Mouse (Mus musculus) liver, embryonic 14.5 days (tissue): Measurements from ENCODE around the gene Chac1. TPM values are rescaled to one million over a fixed set of nuclear protein-coding genes. Genes with fewer than 3 reads are reported as not detected.

Source experiments
- ATAC-seq: fragments of 200-750 bp; cut with Nextera tagmentation; 2 replicates; pipeline ENCODE4 v1.8.0; 2017; ENCODE audit warnings: moderate number of reproducible peaks, mild to moderate bottlenecking, moderate library complexity; ENCODE audit not compliant: insufficient read depth
- DNase-seq, 3 experiments: peaks; one replicate each; pipeline ENCODE4 v3.0.0-alpha.2; 2012 to 2013; ENCODE audit warnings: low read depth in 3 of 3, low spot score in 3 of 3
- H3K27ac ChIP-seq: fragments of 300-500 bp; sonication (generic); 2 replicates; pipeline ENCODE4 v1.5.1; 2014; ENCODE audit warnings: moderate library complexity, mild to moderate bottlenecking, control low read depth, inconsistent platforms
- H3K27me3 ChIP-seq: fragments of 300-500 bp; sonication (generic); 2 replicates; pipeline ENCODE4 v1.6.1; 2014; ENCODE audit warnings: mild to moderate bottlenecking, low read length, moderate library complexity; ENCODE audit not compliant: control insufficient read depth, insufficient read depth
- H3K36me3 ChIP-seq: fragments of 300-500 bp; sonication (generic); replicated peaks from 2 replicates; pipeline ENCODE4 v1.6.1; 2014; ENCODE audit warnings: low read depth; ENCODE audit not compliant: control insufficient read depth, insufficient read depth
- H3K4me1 ChIP-seq, 2 experiments: fragments of 200-500 bp in 1 of 2; fragments of 300-500 bp in 1 of 2; sonication (generic) in 1 of 2; replicated peaks; 2 replicates each; pipeline ENCODE4 v1.6.1; 2012 to 2014; ENCODE audit warnings: antibody characterized with exemption in 1 of 2, inconsistent platforms in 1 of 2, low read length in 1 of 2; ENCODE audit not compliant: control insufficient read depth in 2 of 2, insufficient read depth in 2 of 2
- H3K4me2 ChIP-seq: fragments of 300-500 bp; sonication (generic); 2 replicates; pipeline ENCODE4 v1.6.1; 2014; ENCODE audit warnings: low read depth, mild to moderate bottlenecking, control low read depth, moderate library complexity
- H3K4me3 ChIP-seq, 2 experiments: fragments of 200-500 bp in 1 of 2; fragments of 300-500 bp in 1 of 2; sonication (generic) in 1 of 2; 2 replicates each; pipeline ENCODE4 v1.5.1; 2012 to 2014; ENCODE audit warnings: low read depth in 2 of 2, low read length in 2 of 2, mild to moderate bottlenecking in 2 of 2, control low read depth in 1 of 2, inconsistent platforms in 1 of 2, moderate library complexity in 1 of 2; ENCODE audit not compliant: insufficient read depth in 1 of 2
- H3K9ac ChIP-seq: fragments of 300-500 bp; sonication (generic); replicated peaks from 2 replicates; pipeline ENCODE4 v1.6.1; 2014; ENCODE audit warnings: mild to moderate bottlenecking, control low read depth, moderate library complexity
- H3K9me3 ChIP-seq: fragments of 300-500 bp; sonication (generic); 2 replicates; pipeline ENCODE4 v1.6.1; 2016; ENCODE audit warnings: low read length, mixed read lengths; ENCODE audit not compliant: control insufficient read depth
- CTCF ChIP-seq: IDR thresholded peaks from 2 replicates; pipeline ENCODE4 v1.5.1; 2016; ENCODE audit warnings: antibody characterized with exemption, low read depth, control low read depth
- EP300 ChIP-seq: IDR thresholded peaks from 2 replicates; pipeline ENCODE4 v1.6.1; 2016; ENCODE audit warnings: antibody characterized with exemption, low read depth
- WGBS: fragments of 180-500 bp; shearing (Covaris S2); extraction: QIAGEN DNeasy Blood & Tissue Kit; methylation state at CpG from one replicate; pipeline ENCODE4 v1.1.7; 2014; ENCODE audit not compliant: insufficient replicate concordance; 5-methylcytosine and 5-hydroxymethylcytosine counted together
- polyA plus RNA-seq, 2 experiments: library from polyadenylated mRNA; depleted of rRNA in 1 of 2; stranded (reverse) in 1 of 2; unstranded in 1 of 2; fragments of >200 nt; fragmentation: Nextera tagmentation in 1 of 2; extraction: Ambion mirVana in 1 of 2; gene quantifications; 2 replicates each; pipeline versions ENCODE4 v1.2.1 to v1.2.3; 2012 to 2014

Chac1 gene
- polyA plus RNA-seq, 2 experiments: 0.29 to 1.2 TPM

DNA sequence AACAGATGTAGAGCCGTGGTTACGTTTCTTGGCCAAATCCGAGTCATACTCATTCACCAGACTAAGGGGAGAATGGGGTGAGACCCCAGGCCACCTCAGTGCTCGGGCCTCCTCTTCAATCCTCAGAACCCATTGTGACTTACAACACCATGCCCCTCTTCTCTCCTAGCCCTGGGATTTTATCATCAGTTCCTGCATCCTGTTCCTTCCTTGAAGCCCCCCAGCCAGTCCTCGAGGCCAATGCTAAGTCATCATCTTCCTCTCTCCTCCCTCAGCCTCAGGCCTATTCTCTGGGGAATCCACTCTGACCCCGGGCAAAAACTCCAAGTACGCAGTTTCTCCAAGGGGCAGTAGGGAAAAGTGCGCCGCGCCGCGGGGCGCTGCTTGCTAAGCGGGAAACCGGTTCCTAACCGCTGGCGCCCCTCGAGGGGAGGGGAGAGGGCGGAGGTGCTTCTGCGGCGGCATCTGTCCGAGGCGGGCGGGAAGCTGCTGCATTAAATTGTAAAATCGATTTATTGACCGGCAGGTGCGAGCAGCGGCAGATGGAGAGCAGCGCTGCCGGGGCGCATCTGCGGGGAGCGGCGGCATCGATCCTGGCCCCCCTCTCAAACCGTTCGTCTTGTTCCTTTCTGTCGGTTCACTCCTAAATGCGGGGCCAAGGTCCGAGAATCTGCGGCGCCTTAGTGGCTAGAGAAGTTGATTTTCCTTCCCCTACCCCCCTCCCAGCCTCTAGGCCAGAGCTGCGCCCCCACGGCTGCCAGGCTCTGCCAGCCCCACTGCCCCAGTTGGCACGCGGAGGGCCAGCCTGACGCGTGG, 29.1 kb upstream of the Chac1 start:
- Histone ChIP-seq H3K36me3 (no peaks in the 10 kb centered on the region), H3K9me3 (no peaks in the 10 kb centered on the region), H3K27ac (no peak overlapping the region), H3K9ac (peak overlapping the region; percentile 54), H3K27me3 (peaks cover 58% of the 10 kb centered on the region), H3K4me2 (peak overlapping the region; percentile 74), H3K4me3 (peak overlapping the region; percentile 8 to 49; a peak in 3 of 4 replicates), H3K4me1 (peaks cover 21 to 24% of the 10 kb centered on the region in 2 experiments)
- DNase-seq: no peak
- TF ChIP-seq CTCF (no peak), EP300 (no peak)
- WGBS: 4% methylated on average over 48 of the region's 48 CpGs
- no peak for ATAC-seq

DNA sequence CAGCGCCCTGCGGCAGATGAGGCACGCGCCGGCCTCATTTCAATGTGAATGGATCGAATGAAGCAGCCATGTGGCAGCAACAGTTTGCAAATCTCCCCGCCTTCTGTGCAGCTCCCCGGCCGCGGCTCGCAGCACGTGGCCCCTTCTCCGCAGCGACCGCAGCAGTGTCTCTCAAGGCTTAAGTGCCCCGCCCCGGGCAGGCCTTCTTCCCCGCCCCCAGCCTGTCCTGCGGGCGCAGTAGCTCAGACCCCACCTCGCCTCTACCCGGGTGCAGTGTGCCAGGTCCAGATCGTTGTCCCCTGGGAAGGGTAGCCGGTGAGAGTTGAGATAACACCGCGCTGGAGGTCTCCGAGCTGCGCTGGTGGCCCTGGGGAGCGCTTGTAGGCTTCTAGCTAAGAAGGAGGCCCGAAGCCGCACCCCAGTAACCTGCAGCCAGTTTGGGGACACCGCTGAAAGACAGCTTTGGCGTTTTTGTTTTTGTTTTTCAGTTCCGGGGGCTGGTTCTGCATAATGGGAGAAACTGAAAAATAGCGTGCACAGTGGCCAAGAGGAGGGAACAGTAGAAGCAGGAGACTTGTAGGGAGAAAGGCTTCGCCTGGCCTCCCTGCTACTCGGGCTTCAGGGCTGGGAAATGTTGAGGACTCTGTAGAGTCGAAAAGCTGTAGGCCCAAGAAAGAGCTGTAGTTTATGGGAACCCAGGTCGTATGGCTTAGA, 28.3 kb upstream of the Chac1 start:
- H3K4me1 ChIP-seq: peaks cover 21 to 24% of the 10 kb centered on the region in 2 experiments
- H3K9me3 ChIP-seq: no peaks in the 10 kb centered on the region
- TF ChIP-seq EP300 (no peak), CTCF (no peak)
- no peak overlapping the region for H3K27ac ChIP-seq
- H3K4me2 ChIP-seq: peak overlapping the region; percentile 74
- H3K36me3 ChIP-seq: no peaks in the 10 kb centered on the region
- ATAC-seq: peak; percentile 73
- peak overlapping the region; percentile 54 for H3K9ac ChIP-seq
- WGBS: 7% methylated on average over 39 of the region's 39 CpGs
- H3K27me3 ChIP-seq: peaks cover 66% of the 10 kb centered on the region
- H3K4me3 ChIP-seq: peak overlapping the region; percentile 8 to 49; a peak in 3 of 4 replicates
- no peak for DNase-seq

DNA sequence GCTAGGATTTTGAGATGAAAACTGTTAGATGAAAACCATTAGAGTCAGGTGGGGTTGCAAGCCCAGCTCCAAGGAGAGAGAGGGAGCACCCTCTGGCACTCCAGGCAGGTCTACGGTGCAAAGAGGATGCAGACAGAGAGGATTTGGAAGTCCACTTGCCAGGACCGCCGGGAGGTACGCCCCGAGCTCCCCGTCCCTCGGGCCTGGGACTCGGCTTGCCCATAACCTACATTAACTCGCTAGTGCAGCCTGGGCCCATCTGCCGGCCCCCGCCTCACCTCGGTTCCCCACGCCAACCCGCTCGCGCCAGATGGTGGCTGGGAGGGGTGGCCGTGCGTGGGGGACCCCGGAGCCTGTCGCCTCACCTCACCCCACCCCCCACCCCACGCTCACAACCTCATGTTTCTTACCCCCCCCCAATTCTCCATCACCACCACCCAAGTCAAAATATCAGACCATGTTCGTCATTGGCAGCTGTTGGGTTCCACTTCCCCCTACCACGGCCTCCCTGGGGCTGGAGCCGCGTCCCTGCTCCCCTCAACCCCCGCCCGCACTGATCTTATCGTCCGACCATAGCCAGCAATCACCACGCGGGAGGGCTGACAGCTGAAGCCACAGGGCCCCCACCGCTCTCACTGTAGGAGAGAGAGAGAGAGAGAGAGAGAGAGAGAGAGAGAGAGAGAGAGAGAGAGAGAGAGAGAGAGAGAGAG, 27.0 kb upstream of the Chac1 start:
- Histone ChIP-seq H3K9ac (no peak overlapping the region), H3K4me3 (peak overlapping the region in 1 of 2 experiments; percentile 14; a peak in 1 of 4 replicates), H3K9me3 (no peaks in the 10 kb centered on the region), H3K27ac (no peak overlapping the region), H3K4me2 (peak overlapping the region; percentile 58), H3K36me3 (no peaks in the 10 kb centered on the region), H3K27me3 (peaks cover 79% of the 10 kb centered on the region), H3K4me1 (peaks cover 21 to 22% of the 10 kb centered on the region in 2 experiments)
- WGBS: 8% methylated on average over 31 of the region's 32 CpGs
- ATAC-seq (no peak), DNase-seq (no peak)
- TF ChIP-seq EP300: no peak
- TF ChIP-seq CTCF: no peak

DNA sequence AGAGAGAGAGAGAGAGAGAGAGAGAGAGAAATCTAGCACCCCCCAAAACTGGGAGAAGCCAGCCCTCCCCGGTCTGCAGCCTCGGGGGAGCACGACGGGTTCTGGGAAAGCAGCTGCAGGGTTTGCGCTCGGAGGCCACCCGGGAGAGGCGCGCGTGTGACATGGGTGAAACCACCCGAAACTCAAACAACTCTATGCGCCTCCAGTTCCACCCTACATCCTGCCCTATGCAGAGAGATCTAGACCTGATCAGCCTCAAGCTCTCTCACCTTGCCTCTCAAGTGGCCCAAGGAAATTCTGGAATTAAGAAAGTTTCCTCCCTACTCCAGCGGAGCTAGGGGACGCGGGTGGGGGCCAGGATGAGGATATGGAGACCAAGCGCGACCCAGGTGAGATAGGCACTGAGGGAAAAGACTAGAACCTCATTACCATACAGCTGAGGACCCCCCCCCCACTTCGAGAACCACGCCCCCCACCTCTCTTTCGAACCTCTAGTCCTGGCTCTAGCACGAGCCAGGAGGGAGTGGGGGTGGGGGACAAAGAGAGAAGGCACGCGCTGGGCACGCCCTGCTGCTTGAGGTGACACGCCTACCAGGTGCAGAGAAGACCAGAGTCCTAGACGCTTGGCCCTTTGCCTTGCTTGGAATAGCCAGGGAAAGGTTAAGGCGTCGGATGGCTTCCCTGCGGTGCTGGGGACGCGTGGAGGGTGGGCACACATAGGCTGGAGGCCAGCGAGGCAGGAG, 26.3 kb upstream of the Chac1 start:
- no peaks in the 10 kb centered on the region for H3K36me3 ChIP-seq
- no peak overlapping the region for H3K9ac ChIP-seq
- H3K27me3 ChIP-seq: peaks cover 81% of the 10 kb centered on the region
- ATAC-seq: no peak
- no peak for DNase-seq
- no peak overlapping the region for H3K27ac ChIP-seq
- H3K4me2 ChIP-seq: peak overlapping the region; percentile 58
- WGBS: 1% methylated on average over 32 of the region's 32 CpGs
- H3K4me1 ChIP-seq: peaks cover 21 to 25% of the 10 kb centered on the region in 2 experiments
- TF ChIP-seq CTCF: no peak
- TF ChIP-seq EP300: no peak
- H3K9me3 ChIP-seq: no peaks in the 10 kb centered on the region
- peak overlapping the region in 1 of 2 experiments; percentile 47; a peak in 2 of 4 replicates for H3K4me3 ChIP-seq
